Mouse (Mus musculus): ENCODE data around the gene Zfp740. TPM values are rescaled to one million over a fixed set of nuclear protein-coding genes. Genes with fewer than 3 reads are reported as not detected.

The Zfp740 gene
- polyA plus RNA-seq, 1 experiment, result 62.9 TPM

DNA sequence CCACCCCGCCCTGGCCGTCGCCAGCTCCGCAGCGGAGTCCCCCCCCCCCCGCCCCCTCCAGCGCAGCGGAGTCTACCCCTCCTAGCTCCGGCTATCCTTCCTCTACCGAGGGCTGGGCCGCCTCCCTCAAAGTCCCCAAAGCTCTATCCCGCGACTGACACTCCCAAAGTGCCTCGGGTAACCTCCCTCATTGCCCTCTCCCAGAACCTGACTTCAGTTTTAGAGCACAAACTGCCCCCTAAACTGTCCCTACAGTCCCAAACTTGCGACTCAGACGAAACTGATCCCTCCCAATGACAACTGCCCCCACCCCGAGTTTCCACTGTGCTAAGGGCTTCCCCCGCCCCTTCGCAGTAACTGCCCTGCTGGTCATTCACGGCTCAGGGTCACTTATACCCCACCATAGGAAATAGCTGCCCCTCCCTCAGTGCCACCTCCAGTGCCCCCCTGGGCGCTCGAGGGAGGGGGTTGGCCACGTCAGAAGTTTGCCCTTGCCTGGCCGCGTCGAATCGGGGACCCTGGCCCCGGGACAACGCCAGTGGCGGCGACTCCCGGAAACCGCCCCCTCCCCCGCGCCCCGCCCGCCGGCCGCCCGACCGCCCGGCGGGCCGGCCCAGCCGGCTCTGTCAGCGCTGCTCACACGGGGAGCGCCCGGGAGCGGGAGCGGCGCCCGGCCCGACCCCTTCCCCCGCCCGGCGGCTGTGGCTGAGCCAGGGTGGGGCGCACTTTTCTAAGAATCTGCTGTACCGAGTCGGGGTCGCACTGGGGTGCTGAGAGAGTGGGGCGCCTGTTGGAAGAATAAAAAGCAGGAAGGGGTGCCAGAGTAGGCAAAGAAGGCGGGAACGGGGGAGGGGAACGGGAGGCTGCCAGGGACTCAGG, 44.4 kb downstream of the Zfp740 start:
- DNase-seq (ENCODE audit: low spot score), result peak; percentile 80

GRCm38 (mm10) chr15:102248131-102248811, 45.2 kb downstream of the Zfp740 start:
- no peak for DNase-seq (ENCODE audit: low spot score)

DNA sequence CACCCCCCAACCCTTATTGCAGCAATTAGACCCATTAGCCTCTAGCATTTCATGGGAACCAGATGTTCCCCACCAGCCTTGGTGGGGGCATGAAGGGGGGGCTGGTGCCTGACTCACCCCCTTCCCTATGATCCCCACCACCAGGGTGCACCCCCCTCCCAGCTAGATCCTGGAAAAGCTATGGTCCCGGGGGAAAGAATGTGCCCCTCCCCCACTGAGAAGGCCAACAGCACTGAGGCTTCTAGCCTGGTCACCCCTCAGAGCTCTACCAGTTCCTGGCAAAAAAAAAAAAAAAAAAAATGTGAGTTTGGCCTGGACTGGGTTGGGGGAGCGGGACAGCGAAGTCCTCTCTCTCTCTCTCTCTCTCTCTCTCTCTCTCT, 45.8 kb downstream of the Zfp740 start:
- DNase-seq (ENCODE audit: low spot score), result no peak

DNA sequence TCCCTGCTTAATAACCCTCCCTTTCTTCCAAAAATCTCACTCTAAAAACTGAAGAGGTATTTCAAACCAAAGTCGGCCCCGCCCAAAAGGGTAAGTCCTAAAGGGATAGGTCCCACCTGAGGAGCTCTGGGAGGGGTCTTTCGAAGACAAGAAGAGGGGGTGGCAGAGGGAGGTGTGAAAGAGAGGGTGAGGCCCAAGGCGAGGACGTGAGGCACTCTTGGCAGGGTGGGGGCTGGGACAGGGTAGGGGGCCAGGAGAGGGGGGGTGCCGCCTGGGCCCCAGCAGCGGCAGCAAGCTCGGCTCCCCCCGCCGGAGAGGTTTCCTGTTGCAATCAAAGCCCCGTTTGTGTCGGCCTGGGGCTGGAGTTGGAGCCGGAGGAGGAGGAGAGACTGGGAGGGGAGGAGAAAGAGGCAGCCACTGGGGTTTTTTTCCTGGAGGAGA, 46.2 kb downstream of the Zfp740 start:
- DNase-seq (ENCODE audit: low spot score), result no peak

DNA sequence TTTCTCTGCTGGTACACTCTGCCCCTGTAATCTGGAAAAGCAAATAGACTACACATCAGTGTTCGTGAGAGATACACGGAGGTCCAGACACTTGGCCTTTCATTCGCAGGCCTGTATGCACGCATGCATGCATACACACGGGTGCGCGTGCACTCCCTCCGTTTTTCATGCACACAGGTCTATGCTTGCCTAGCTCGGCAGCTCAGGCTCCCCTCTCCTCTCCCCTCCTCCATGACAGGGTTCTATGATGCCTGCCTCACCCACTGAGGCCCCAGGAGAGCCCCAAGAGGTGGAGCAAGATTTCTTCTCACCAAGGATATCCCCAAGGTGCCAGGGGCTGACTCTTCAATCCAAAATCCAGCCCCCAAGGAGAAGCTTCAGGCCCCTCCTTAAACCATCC, 46.9 kb downstream of the Zfp740 start:
- no peak for DNase-seq (ENCODE audit: low spot score)

DNA sequence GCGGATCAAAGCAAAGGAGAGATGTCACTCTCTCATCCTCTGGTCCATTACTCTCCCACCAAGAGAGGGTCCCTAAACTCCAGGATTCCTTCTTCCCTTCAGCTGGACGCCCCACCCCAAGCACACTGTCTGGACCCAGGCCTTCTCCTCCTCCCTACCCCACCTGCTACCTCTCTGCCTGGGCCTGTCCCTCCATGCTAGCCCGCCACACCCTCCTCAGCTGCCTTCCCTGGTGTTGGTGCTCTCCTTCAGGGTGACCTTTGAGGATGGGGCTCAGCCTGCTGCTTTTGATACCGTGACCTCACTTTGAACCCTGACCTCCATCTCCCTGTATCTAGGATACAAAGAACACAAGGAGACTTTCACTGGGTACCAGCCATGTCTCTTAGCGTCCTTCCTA, 47.5 kb downstream of the Zfp740 start:
- DNase-seq (ENCODE audit: low spot score), result no peak

- DNase-seq (ENCODE audit: low spot score), result no peak
Observed at GRCm38 (mm10) chr15:102255547-102256255, 52.7 kb downstream of the Zfp740 start.

- DNase-seq (ENCODE audit: low spot score), result no peak
Observed at GRCm38 (mm10) chr15:102256431-102257201, 53.6 kb downstream of the Zfp740 start.

DNA sequence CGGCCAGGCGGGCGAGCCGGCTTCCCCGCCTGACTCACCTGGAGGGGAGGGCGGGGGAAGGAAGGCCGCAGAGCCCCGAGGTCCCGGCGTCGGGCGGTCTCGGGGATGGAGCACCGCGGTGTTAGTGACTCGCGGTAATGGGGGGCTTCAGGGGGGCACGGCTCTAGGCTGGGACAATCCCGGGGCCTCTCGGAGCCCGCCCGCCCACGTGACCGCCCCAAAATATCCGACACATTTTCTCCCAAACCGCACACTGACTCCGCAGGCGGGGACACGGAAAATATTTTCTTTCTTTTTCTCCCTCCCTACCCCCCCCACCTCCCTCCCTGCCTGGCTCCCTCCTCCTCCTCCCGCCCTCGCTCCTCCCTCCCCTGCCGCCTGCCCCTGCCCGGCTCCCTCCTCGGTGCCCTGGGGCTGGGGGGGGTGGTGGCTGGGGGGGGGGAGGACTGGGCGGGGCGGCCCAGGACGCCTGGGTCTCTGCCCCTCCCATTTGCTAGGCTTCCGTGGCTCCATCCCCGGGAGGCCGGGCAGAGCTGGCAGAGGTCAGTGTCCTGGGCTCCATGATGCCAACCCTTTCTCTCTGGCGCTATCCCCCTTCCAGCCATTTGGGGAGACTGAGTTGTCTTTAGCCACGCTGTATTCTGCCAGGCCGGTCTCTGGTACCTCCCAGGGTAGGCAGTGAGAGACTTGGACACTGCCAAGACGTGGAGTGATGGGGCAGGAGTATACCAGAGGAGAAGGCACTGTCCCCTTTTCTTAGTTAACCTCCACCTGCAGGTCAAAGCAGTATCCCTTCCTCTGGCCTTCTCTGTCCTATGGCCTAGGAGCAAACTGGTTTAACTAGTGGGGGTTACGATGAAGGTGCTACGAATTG, 54.4 kb downstream of the Zfp740 start, which contains the start of gene Rarg:
Gene Rarg, minus strand, starts transcription at position 316 of the 874 bp plus-strand sequence.
- DNase-seq (ENCODE audit: low spot score), result no peak

DNA sequence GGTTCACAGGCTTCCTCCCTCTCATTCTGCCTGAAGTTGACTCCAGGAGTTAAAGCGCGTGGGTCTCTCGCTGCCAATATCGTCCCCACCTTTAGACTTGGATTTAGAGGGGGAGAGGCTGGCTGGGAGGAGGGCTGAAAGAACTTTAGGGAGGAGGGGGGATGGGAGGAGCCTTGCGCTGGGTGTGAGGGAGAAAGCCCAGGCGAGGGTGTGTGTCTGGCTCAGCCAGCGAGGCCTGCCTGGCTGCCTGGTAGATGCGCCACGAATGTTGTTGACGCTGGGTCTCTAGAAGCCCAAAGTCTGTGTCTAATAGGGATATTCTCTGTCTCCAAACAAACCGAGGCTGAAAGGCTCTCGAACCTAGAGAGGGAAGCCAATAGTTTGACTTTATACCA, 55.0 kb downstream of the Zfp740 start:
- no peak for DNase-seq (ENCODE audit: low spot score)

GRCm38 (mm10) chr15:102258581-102259253, 55.7 kb downstream of the Zfp740 start:
- DNase-seq (ENCODE audit: low spot score), result no peak

DNA sequence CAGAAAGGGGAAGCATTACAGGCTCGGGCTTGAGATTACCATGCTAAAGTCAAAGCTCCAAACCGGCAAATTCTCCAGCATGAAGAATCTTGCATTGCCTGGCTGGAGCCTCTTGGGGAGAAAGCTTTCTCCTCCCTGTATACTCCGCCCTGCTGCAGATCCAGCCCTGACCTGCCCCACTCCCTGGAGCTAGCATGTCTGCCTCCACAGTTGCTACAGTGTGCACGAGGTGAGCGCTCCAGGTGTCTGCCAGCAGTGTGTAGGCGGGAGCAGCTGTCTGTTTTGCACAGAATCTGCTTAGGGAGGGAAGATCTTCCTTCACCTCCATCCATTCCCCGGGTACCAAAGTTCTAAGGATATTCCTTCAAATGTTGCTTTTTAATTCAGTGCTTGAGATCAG, 59.5 kb downstream of the Zfp740 start:
- no peak for DNase-seq (ENCODE audit: low spot score)

DNA sequence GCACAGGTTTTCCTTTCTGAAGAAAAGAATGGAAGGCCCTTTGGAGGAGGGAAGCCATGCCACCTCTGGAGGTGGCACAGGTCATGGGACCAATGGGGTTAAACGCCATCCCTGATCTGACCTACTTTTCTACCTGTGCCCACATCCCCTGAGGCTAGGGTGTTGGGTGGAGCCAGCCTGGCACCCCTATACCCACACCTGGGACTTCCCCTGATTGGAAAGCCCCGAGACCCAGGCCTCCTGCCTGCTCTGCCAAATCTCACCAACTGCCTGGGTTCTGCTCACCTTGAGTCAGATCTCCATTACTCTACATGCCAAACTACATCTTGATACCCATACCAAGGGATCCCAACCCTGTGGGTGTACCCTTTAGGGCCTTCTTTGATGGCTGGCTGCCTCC, 60.0 kb downstream of the Zfp740 start:
- no peak for DNase-seq (ENCODE audit: low spot score)

Other genes starting within 250 kb of the Zfp740 start
- 2.1 and 3.0 TPM in 2 replicates for gene Krt78, start 249.0 kb upstream of the Zfp740 start, polyA plus RNA-seq (2012; rRNA removed)
- gene Krt8, start 198.8 kb upstream of the Zfp740 start, polyA plus RNA-seq (2012; rRNA removed), result 382 and 417 TPM in 2 replicates
- 642 and 655 TPM in 2 replicates for gene Krt18, start 175.1 kb upstream of the Zfp740 start, polyA plus RNA-seq (2012; rRNA removed)
- gene Eif4b, start 129.5 kb upstream of the Zfp740 start, polyA plus RNA-seq (2012; rRNA removed), result 121 and 170 TPM in 2 replicates
- 69.2 and 107 TPM in 2 replicates for gene Tns2, start 102.8 kb upstream of the Zfp740 start, polyA plus RNA-seq (2012; rRNA removed)
- 43.7 and 50.0 TPM in 2 replicates for gene Spryd3, start 67.0 kb upstream of the Zfp740 start, polyA plus RNA-seq (2012; rRNA removed)
- 260 TPM in 2 replicates for gene Igfbp6, start 58.9 kb upstream of the Zfp740 start, polyA plus RNA-seq (2012; rRNA removed)
- 0.59 and 0.89 TPM in 2 replicates for gene Soat2, start 52.7 kb upstream of the Zfp740 start, polyA plus RNA-seq (2012; rRNA removed)
- gene Csad, start 1.5 kb downstream of the Zfp740 start, polyA plus RNA-seq (2012; rRNA removed), result 92.4 and 102 TPM in 2 replicates
- 7.0 and 13.2 TPM in 2 replicates for gene Itgb7, start 28.7 kb downstream of the Zfp740 start, polyA plus RNA-seq (2012; rRNA removed)
- 72.2 and 76.7 TPM in 2 replicates for gene Rarg, start 54.3 kb downstream of the Zfp740 start, polyA plus RNA-seq (2012; rRNA removed)
- gene Gm9918, start 67.3 kb downstream of the Zfp740 start, polyA plus RNA-seq (2012; rRNA removed), result 0.56 and 0.59 TPM in 2 replicates
- 62.6 and 64.4 TPM in 2 replicates for gene Mfsd5, start 76.2 kb downstream of the Zfp740 start, polyA plus RNA-seq (2012; rRNA removed)
- gene Espl1, start 93.0 kb downstream of the Zfp740 start, polyA plus RNA-seq (2012; rRNA removed), result 1.7 and 1.9 TPM in 2 replicates
- gene Pfdn5, start 122.9 kb downstream of the Zfp740 start, polyA plus RNA-seq (2012; rRNA removed), result 396 and 519 TPM in 2 replicates
- 54.1 and 59.1 TPM in 2 replicates for gene Myg1, start 128.5 kb downstream of the Zfp740 start, polyA plus RNA-seq (2012; rRNA removed)
- 19.1 and 21.4 TPM in 2 replicates for gene Aaas, start 147.5 kb downstream of the Zfp740 start, polyA plus RNA-seq (2012; rRNA removed)
- 0.15 and 0.21 TPM in 2 replicates for gene Sp7, start 163.9 kb downstream of the Zfp740 start, polyA plus RNA-seq (2012; rRNA removed)
- 19.1 and 24.2 TPM in 2 replicates for gene Sp1, start 202.9 kb downstream of the Zfp740 start, polyA plus RNA-seq (2012; rRNA removed)
- 0.53 and 0.62 TPM in 2 replicates for gene Amhr2, start 242.1 kb downstream of the Zfp740 start, polyA plus RNA-seq (2012; rRNA removed)

All from urinary bladder, adult 2 months (tissue).